Mouse (Mus musculus): ENCODE measurements around the gene Naa16. TPM values are rescaled to one million over a fixed set of nuclear protein-coding genes. Genes with fewer than 3 reads are reported as not detected.

Gene Naa16
- polyA plus RNA-seq, 1 experiment: 8.9 TPM

DNA sequence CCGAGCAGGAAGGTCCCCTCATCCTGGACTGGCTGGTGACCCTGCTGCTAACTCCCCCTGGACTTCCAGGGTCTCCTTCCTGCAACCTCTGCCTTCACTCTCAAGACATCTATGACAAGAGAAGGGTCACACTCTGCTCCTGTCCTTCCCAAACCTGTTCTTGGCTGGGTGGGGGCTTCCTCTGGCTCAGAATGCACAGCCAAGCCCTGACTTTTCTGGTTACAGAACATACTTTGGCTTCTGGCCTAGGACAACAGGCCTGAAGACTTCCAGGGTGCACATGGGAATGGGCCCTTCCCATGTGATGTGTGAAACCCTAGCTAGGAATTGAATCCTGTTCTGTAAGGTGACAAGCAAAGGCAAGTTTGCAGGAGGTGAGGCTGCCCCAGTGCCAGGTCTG lies 111.1 kb downstream of the Naa16 start:
- no peak for DNase-seq (ENCODE audit: extremely low spot score in 1 of 2, low spot score in 1 of 2)

DNA sequence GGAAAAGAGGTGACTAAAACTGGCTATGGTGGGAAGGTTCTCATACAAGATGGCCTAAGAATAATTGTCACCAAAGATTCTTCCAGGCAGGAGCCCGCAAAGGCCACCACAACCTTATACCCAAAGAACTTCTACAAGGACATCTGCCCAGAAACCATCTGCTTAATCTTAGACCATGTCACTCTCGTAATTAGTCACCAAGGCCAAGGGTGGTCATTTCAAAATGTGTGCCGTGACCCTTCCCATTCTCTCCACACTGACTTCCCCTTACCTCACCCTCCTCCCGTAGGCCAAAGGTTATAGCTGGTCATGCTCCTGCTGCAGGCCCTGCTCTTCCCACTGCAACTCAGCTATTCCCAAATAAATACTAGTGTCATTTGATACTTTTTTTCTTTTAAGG lies 111.7 kb downstream of the Naa16 start:
- DNase-seq (ENCODE audit: extremely low spot score in 1 of 2, low spot score in 1 of 2): no peak

DNA sequence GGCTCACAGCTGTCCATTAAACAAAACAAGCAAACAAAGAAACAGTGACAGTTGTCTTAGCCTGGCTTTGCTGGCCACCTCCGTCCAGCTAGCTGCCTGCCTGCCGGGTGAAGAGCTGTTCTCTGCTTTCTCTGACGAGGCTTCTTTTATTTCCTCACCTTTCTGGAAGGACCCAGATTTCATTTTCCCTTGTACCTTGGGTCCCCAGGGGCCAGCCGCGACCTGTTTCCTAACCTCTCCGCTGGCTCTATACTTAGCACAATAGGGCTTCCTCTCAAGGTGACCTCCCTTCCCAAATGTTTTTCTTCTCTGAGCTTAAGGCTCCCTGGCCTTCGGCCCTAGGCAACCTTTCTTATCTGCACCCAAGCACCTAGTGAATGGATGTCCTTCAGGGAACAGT lies 112.7 kb downstream of the Naa16 start:
- no peak for DNase-seq (ENCODE audit: extremely low spot score in 1 of 2, low spot score in 1 of 2)

DNA sequence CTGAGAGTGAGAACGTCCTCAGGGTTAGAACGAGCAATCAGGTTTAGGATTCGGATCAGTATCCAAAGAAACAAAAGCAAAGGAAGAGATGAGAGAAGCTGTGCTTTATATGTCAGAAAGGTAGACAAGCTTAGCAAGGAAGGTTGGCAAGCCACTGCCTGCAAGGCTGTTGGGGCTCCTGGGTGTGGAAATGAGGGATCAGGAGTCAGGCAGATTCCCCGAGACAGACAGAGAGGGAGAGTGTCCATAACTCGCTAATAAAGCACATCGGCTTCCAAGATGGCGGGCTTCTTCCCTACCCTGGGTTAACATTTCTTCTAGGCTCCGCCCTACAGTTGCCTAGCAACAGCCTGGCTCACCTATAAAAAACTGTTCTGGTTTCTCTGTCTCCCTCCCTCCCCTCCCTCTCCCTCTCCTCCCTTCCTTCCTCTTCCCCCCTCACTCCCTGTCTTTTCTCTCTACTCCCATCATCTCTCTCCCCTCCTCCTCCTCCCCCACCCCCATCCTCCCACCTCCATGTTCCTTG lies 114.6 kb downstream of the Naa16 start:
- DNase-seq (ENCODE audit: extremely low spot score in 1 of 2, low spot score in 1 of 2): no peak

DNA sequence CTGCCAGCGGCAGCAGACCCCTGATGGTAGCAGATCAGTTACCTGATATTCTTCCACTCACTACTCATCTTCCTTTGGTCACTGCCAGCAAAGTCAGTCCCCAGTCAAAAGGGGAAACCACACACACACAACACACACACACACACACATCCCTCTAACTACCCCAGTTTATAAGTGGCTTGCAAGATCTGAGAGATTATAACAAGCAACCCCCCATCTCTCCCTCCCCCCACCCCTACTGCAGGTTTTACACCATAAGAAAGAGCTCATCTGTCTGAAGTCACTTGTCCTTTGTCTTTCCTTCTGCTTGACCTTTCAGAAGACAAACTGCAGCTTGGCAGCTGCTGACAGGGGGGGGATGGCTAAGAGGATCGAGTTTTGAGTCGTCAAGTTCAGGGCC lies 115.1 kb downstream of the Naa16 start:
- no peak for DNase-seq (ENCODE audit: extremely low spot score in 1 of 2, low spot score in 1 of 2)

Other genes with a start within 250 kb of the Naa16 start
- gene Zfp957, start 143.4 kb downstream of the Naa16 start, polyA plus RNA-seq (2012; rRNA removed): not detected in 2 replicates
- gene Rgcc, start 89.1 kb downstream of the Naa16 start, polyA plus RNA-seq (2012; rRNA removed): 88.9 and 107 TPM in 2 replicates
- gene Mtrf1, start 7.0 kb upstream of the Naa16 start, polyA plus RNA-seq (2012; rRNA removed): 7.2 and 8.2 TPM in 2 replicates
- gene Kbtbd7, start 35.7 kb upstream of the Naa16 start, polyA plus RNA-seq (2012; rRNA removed): 17.6 and 19.5 TPM in 2 replicates
- gene Kbtbd6, start 61.1 kb upstream of the Naa16 start, polyA plus RNA-seq (2012; rRNA removed): 0.71 and 1.0 TPM in 2 replicates
- 4.5 and 5.9 TPM in 2 replicates for gene Elf1, start 90.4 kb upstream of the Naa16 start, polyA plus RNA-seq (2012; rRNA removed)
- 27.1 and 30.3 TPM in 2 replicates for gene Wbp4, start 90.7 kb upstream of the Naa16 start, polyA plus RNA-seq (2012; rRNA removed)
- gene Sugt1, start 196.9 kb upstream of the Naa16 start, polyA plus RNA-seq (2012; rRNA removed): 37.5 and 39.0 TPM in 2 replicates